Mouse (Mus musculus) megakaryocyte-erythroid progenitor cell, adult 5-6 weeks (primary cell): ENCODE data around the gene Mllt10. TPM values are rescaled to one million over a fixed set of nuclear protein-coding genes. Genes with fewer than 3 reads are reported as not detected.

ENCODE experiments used
- ATAC-seq: replicated peaks from 2 replicates; pipeline ENCODE4 v1.8.0; 2016; ENCODE audit warnings: mild to moderate bottlenecking, inconsistent platforms; ENCODE audit not compliant: severe bottlenecking, poor library complexity, low FRiP score, low TSS enrichment
- total RNA-seq, 2 experiments: library from RNA; stranded (forward) in 1 of 2; stranded (reverse) in 1 of 2; fragments of 200-1000, 215-1000 nt in 1 of 2; fragments of >200 nt in 1 of 2; fragmentation: Nextera tagmentation in 1 of 2; gene quantifications; 2 replicates each; pipeline ENCODE4 v1.2.3; 2014 to 2017

The Mllt10 gene
- total RNA-seq, 2 experiments from 2014 or later = 79.9 to 124 TPM

- ATAC-seq = no peak
Measured at GRCm38 (mm10) chr2:18175234-18175633, 120.2 kb downstream of the Mllt10 start.

- ATAC-seq = no peak
Measured at GRCm38 (mm10) chr2:18176235-18176634, 121.2 kb downstream of the Mllt10 start.

GRCm38 (mm10) chr2:18180323-18180722 is 125.3 kb downstream of the Mllt10 start:
- ATAC-seq = no peak

- no peak for ATAC-seq
Measured at GRCm38 (mm10) chr2:18181631-18182030, 126.6 kb downstream of the Mllt10 start.

- no peak for ATAC-seq
Measured at GRCm38 (mm10) chr2:18183079-18183478, 128.0 kb downstream of the Mllt10 start.

GRCm38 (mm10) chr2:18188367-18188766 is 133.3 kb downstream of the Mllt10 start:
- ATAC-seq = no peak

- ATAC-seq = peak; percentile 67; the same call in 1 of the 2 replicates
Measured at GRCm38 (mm10) chr2:18195285-18195684, 140.2 kb downstream of the Mllt10 start.

- peak; percentile 80 for ATAC-seq
Measured at GRCm38 (mm10) chr2:18195691-18196396, 140.8 kb downstream of the Mllt10 start.

GRCm38 (mm10) chr2:18201820-18202462 is 146.9 kb downstream of the Mllt10 start:
- ATAC-seq = no peak

GRCm38 (mm10) chr2:18202923-18203322 is 147.9 kb downstream of the Mllt10 start:
- no peak for ATAC-seq

GRCm38 (mm10) chr2:18205118-18205517 is 150.1 kb downstream of the Mllt10 start:
- ATAC-seq = peak; percentile 96

- no peak for ATAC-seq
Measured at GRCm38 (mm10) chr2:18206811-18207210, 151.8 kb downstream of the Mllt10 start.

GRCm38 (mm10) chr2:18208578-18208977 is 153.5 kb downstream of the Mllt10 start:
- ATAC-seq = no peak

- ATAC-seq = no peak
Measured at GRCm38 (mm10) chr2:18209211-18209823, 154.3 kb downstream of the Mllt10 start.

- ATAC-seq = no peak
Measured at GRCm38 (mm10) chr2:18209948-18210347, 154.9 kb downstream of the Mllt10 start.

- 0 out of 2 replicates have a peak, but pooled peaks have one; percentile 17 for ATAC-seq
Measured at GRCm38 (mm10) chr2:18214031-18214430, 159.0 kb downstream of the Mllt10 start.

- ATAC-seq = 0 out of 2 replicates have a peak, but pooled peaks have one; percentile 18
Measured at GRCm38 (mm10) chr2:18217867-18218266, 162.8 kb downstream of the Mllt10 start.

GRCm38 (mm10) chr2:18218500-18218899 is 163.5 kb downstream of the Mllt10 start:
- no peak for ATAC-seq

- ATAC-seq = no peak
Measured at GRCm38 (mm10) chr2:18219136-18219535, 164.1 kb downstream of the Mllt10 start.

GRCm38 (mm10) chr2:18219569-18219968 is 164.5 kb downstream of the Mllt10 start:
- no peak for ATAC-seq
